Mouse (Mus musculus): ENCODE data around the gene Gbp8.

DNA sequence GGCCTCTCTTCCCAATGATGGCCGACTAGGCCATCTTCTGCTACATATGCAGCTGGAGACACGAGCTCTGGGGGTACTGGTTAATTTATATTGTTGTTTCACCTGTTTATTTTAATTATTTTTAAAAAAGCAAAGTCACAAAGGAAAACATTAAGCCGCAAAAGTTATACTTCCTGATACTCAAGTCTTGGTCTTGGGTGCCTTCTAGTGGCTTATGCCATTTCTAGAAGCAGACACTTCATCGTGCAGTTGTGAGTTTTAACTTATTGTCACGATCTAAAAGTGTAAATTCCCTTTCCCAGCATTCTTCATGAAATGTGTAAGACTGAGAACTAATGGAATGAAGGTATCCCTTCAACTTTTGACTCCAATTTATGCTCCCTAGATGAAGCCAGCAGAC is 17.2 kb upstream of the Gbp8 start:
- TF ChIP-seq CTCF (IDR thresholded peaks at IDR 0.05; ENCODE audit: insufficient read depth, low read depth, low read length) (no peak), POLR2A (IDR thresholded peaks at IDR 0.05; ENCODE audit: insufficient read depth, low read depth, low read length) (no peak)
